Mouse (Mus musculus) granulocyte monocyte progenitor cell, adult 5-6 weeks (primary cell): ENCODE results near the gene 1110057P08Rik. TPM values are rescaled to one million over a fixed set of nuclear protein-coding genes. Genes with fewer than 3 reads are reported as not detected.
"Not testable (repeated sequence)": the region's sequence is repeated elsewhere in the genome, so short reads cannot be mapped to it uniquely, and the experiment has no call there.

Source experiments
- ATAC-seq: replicated peaks from 2 replicates; pipeline ENCODE4 v1.8.0; 2016; ENCODE audit warnings: mild to moderate bottlenecking, moderate TSS enrichment, inconsistent platforms; ENCODE audit not compliant: poor library complexity, severe bottlenecking
- total RNA-seq, 2 experiments: library from RNA; stranded (forward) in 1 of 2; stranded (reverse) in 1 of 2; fragments of 200-712, 200-1000 nt in 1 of 2; fragments of >200 nt in 1 of 2; fragmentation: Nextera tagmentation in 1 of 2; gene quantifications; 2 replicates each; pipeline ENCODE4 v1.2.3; 2014 to 2017

Gene 1110057P08Rik
- not detected in 2 replicates for total RNA-seq (2014; fragmentation: Nextera tagmentation)
- total RNA-seq (2017): not detected in 2 replicates

DNA sequence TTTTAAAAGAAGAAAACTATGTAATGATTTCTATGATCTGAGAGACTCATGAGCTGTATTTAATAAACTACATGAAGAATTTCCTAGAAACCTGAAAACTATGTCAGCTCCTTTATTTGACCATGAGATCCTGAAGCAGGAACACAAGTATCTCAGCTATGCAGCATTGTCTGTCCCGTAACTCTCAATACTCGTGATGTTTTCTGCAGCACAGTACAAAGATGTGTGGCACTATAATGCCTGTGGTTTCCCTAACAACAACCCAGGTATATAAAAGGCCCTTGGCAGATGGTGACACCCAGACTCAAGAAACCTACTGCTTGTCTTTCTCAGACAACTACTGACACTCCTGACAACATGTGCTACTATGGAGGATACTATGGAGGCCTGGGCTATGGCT is at the start of gene 1110057P08Rik:
TSS of gene 1110057P08Rik (plus strand) at position 301 of the 400 bp plus-strand sequence.
- ATAC-seq: no peak

DNA sequence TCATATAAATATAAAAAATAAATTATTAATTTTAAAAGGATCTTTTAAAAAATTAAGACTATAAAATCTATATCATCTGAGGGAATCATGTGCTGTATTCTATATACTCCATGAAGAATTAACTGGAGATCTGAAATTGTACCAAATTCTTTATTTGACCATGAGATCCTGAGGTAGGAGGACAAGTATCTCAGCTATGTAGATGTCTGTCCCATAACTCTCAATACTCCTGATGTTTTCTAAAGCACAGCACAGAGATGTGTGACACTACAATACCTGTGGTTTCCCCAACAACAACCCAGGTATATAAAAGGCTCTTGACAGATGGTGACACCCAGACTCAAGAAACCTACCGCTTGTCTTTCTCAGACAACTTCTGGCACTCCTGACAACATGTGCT is 34.0 kb upstream of the 1110057P08Rik start, which contains the start of gene Gm6358:
TSS of gene Gm6358 (plus strand) at position 301 of the 400 bp plus-strand sequence.
- ATAC-seq: no peak

DNA sequence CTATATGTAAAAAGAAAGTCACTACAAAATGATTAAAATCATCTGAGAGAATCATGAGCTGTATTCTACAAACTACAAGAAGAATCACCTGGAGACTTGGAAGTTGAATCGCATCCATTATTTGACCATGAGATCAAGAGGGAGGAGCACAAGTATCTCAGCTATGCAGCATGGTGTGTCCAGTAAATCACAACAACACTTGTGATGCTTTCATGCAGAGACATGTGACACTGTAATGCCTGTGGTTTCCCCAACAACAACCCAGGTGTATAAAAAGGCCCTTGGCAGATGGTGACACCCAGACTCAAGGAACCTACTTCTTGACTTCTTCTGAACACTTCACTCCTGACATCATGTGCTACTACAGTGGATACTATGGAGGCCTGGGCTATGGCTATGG is 23.7 kb upstream of the 1110057P08Rik start, which contains the start of gene Gm10061:
TSS of gene Gm10061 (plus strand) at position 301 of the 400 bp plus-strand sequence.
- no peak for ATAC-seq

DNA sequence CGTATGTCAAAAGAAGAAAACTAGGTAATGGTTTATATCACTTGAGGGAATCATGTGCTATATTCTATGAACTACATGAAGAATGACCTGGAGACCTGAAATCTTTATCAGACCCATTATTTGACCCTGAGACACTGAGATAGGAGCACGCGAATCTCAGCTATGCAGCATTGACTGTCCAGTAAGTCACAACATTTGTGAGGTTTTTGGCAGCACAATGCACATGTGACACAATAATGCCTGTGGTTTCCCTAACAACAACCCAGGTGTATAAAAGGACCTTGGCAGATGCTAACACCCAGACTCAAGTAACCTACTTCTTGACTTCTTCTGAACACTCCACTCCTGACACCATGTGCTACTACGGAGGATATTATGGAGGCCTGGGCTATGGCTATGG is 16.9 kb upstream of the 1110057P08Rik start, which contains the start of gene Gm9789:
TSS of gene Gm9789 (plus strand) at position 301 of the 400 bp plus-strand sequence.
- no peak for ATAC-seq

DNA sequence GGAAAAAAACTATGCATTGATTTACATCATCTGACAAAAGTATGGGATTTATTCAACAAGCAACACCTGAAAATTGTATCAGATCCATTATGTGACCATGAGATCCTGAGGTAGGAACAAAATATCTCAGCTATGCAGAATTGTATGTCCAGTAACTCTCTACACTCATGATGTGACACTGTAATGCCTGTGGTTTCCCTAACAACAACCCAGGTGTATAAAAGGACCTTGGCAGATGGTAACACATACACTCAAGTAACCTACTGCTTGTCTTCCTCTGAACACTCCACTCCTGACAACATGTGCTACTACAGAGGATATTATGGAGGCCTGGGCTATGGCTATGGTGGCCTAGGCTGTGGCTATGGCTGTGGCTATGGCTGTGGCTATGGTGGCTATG is 5.3 kb upstream of the 1110057P08Rik start, which contains the start of gene Gm7735:
TSS of gene Gm7735 (plus strand) at position 301 of the 400 bp plus-strand sequence.
- ATAC-seq: not testable (repeated sequence)

DNA sequence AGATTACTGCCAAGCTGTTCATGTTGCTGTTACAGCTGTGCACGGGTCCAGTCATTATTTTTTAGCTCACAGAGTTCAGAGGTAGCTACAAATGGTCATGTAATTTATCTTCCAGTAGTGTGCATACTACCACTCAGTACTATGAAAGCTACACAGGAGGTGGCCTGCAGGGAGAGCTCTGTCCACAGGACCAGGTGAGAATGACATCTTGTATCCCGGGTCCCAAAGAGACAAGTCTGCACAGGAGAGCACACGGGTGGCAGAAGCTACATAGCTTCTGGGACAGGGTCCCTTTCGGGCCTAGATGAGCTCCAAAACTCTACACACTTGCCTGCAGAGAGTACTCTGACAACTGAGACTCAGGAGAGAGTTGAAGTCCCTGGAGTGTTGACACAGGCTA is 14.1 kb downstream of the 1110057P08Rik start:
- ATAC-seq: no peak

DNA sequence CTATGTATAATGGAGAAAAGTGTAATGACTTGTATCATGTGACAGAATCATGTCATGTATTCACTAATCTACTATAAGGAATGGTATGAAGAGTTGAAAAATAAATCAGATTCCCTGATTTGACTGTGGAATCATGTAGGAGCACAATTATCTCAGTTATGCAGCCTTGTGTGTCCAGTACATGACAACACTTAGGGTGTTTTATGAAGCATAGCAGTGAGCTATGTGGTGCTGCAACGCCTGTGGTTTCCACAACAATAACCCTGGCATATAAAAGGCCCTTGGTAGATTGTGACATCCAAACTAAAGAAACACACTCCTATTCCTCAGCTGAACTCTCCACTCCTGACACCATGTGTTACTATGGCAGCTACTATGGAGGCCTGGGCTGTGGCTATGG is 31.0 kb downstream of the 1110057P08Rik start, which contains the start of gene Krtap20-2:
TSS of gene Krtap20-2 (plus strand) at position 301 of the 400 bp plus-strand sequence.
- ATAC-seq: no peak

Other genes with a start within 250 kb of the 1110057P08Rik start
- not detected in 2 replicates for gene Krtap19-9b, start 242.5 kb upstream of the 1110057P08Rik start, total RNA-seq (2014; fragmentation: Nextera tagmentation)
- gene Krtap19-9b, start 242.5 kb upstream of the 1110057P08Rik start, total RNA-seq (2017): not detected in 2 replicates
- gene Krtap16-3, start 211.9 kb upstream of the 1110057P08Rik start, total RNA-seq (2014; fragmentation: Nextera tagmentation): not detected in 2 replicates
- not detected in 2 replicates for gene Krtap16-3, start 211.9 kb upstream of the 1110057P08Rik start, total RNA-seq (2017)
- gene Krtap22-2, start 164.0 kb upstream of the 1110057P08Rik start, total RNA-seq (2014; fragmentation: Nextera tagmentation): not detected in 2 replicates
- gene Krtap22-2, start 164.0 kb upstream of the 1110057P08Rik start, total RNA-seq (2017): not detected in 2 replicates
- not detected in 2 replicates for gene Gm10229, start 159.5 kb upstream of the 1110057P08Rik start, total RNA-seq (2014; fragmentation: Nextera tagmentation)
- gene Gm10229, start 159.5 kb upstream of the 1110057P08Rik start, total RNA-seq (2017): not detected in 2 replicates
- not detected in 2 replicates for gene Krtap6-1, start 143.0 kb upstream of the 1110057P08Rik start, total RNA-seq (2014; fragmentation: Nextera tagmentation)
- not detected in 2 replicates for gene Krtap6-1, start 143.0 kb upstream of the 1110057P08Rik start, total RNA-seq (2017)
- gene Gm10228, start 133.3 kb upstream of the 1110057P08Rik start, total RNA-seq (2014; fragmentation: Nextera tagmentation): not detected in 2 replicates
- not detected in 2 replicates for gene Gm10228, start 133.3 kb upstream of the 1110057P08Rik start, total RNA-seq (2017)
- gene Krtap6-5, start 126.9 kb upstream of the 1110057P08Rik start, total RNA-seq (2014; fragmentation: Nextera tagmentation): not detected in 2 replicates
- not detected in 2 replicates for gene Krtap6-5, start 126.9 kb upstream of the 1110057P08Rik start, total RNA-seq (2017)
- not detected in 2 replicates for gene 1110025L11Rik, start 110.7 kb upstream of the 1110057P08Rik start, total RNA-seq (2014; fragmentation: Nextera tagmentation)
- not detected in 2 replicates for gene 1110025L11Rik, start 110.7 kb upstream of the 1110057P08Rik start, total RNA-seq (2017)
- gene Krtap6-3, start 90.7 kb upstream of the 1110057P08Rik start, total RNA-seq (2014; fragmentation: Nextera tagmentation): not detected in 2 replicates
- gene Krtap6-3, start 90.7 kb upstream of the 1110057P08Rik start, total RNA-seq (2017): not detected in 2 replicates
- not detected in 2 replicates for gene Gm6358, start 33.9 kb upstream of the 1110057P08Rik start, total RNA-seq (2014; fragmentation: Nextera tagmentation)
- not detected in 2 replicates for gene Gm6358, start 33.9 kb upstream of the 1110057P08Rik start, total RNA-seq (2017)
- not detected in 2 replicates for gene Gm10061, start 23.6 kb upstream of the 1110057P08Rik start, total RNA-seq (2014; fragmentation: Nextera tagmentation)
- gene Gm10061, start 23.6 kb upstream of the 1110057P08Rik start, total RNA-seq (2017): not detected in 2 replicates
- not detected in 2 replicates for gene Gm9789, start 16.8 kb upstream of the 1110057P08Rik start, total RNA-seq (2014; fragmentation: Nextera tagmentation)
- gene Gm9789, start 16.8 kb upstream of the 1110057P08Rik start, total RNA-seq (2017): not detected in 2 replicates
- gene Gm7735, start 5.2 kb upstream of the 1110057P08Rik start, total RNA-seq (2014; fragmentation: Nextera tagmentation): not detected in 2 replicates
- gene Gm7735, start 5.2 kb upstream of the 1110057P08Rik start, total RNA-seq (2017): not detected in 2 replicates
- gene Krtap20-2, start 31.1 kb downstream of the 1110057P08Rik start, total RNA-seq (2014; fragmentation: Nextera tagmentation): not detected in 2 replicates
- gene Krtap20-2, start 31.1 kb downstream of the 1110057P08Rik start, total RNA-seq (2017): not detected in 2 replicates
- not detected in 2 replicates for gene Krtap21-1, start 229.1 kb downstream of the 1110057P08Rik start, total RNA-seq (2014; fragmentation: Nextera tagmentation)
- not detected in 2 replicates for gene Krtap21-1, start 229.1 kb downstream of the 1110057P08Rik start, total RNA-seq (2017)
- gene Krtap6-2, start 245.4 kb downstream of the 1110057P08Rik start, total RNA-seq (2014; fragmentation: Nextera tagmentation): not detected in 2 replicates
- gene Krtap6-2, start 245.4 kb downstream of the 1110057P08Rik start, total RNA-seq (2017): not detected in 2 replicates